1 mouse cellular context compared by ENCODE assay signal in genomic region chr11:6388126-6388725, GRCm38 (mm10).
TF ChIP-seq lines count a peak whose summit lies in the region.

No protein-coding gene starts in this region.

TF ChIP-seq in MEL, 35 proteins besides CTCF, POLR2A, EP300 and RAD21 (continued from another document):
- TF ChIP-seq JUND (IDR thresholded peaks at IDR 0.05; ENCODE audit: low read depth, low read length) = no peak
- TF ChIP-seq MXI1 (IDR thresholded peaks at IDR 0.05; ENCODE audit: low read depth, low read length) = peak; percentile 31
- no peak for TF ChIP-seq GATA1 (IDR thresholded peaks at IDR 0.05; ENCODE audit: low read depth, low read length)
- TF ChIP-seq MYC (IDR thresholded peaks at IDR 0.05; ENCODE audit: low read depth, low read length) = 0 out of 2 replicates have a peak, but pooled peaks have one; percentile 11
- TF ChIP-seq MEF2A (IDR thresholded peaks at IDR 0.05; ENCODE audit: extremely low read depth, insufficient replicate concordance, low read depth, low read length, poor library complexity, severe bottlenecking) = no peak
- no peak for TF ChIP-seq E2F4 (IDR thresholded peaks at IDR 0.05; ENCODE audit: borderline replicate concordance, low read depth, low read length)
- TF ChIP-seq TBP (IDR thresholded peaks at IDR 0.05; ENCODE audit: low read depth, low read length) = no peak
- no peak for TF ChIP-seq POLR2AphosphoS5 (IDR thresholded peaks at IDR 0.05; ENCODE audit: borderline replicate concordance, low read depth, low read length)
- TF ChIP-seq ELF1 (IDR thresholded peaks at IDR 0.05; ENCODE audit: low read depth, low read length) = no peak
- no peak for TF ChIP-seq CHD2 (IDR thresholded peaks at IDR 0.05; ENCODE audit: low read length)
TF ChIP-seq in MEL: peak in this region for 5.
